Mouse (Mus musculus): ENCODE measurements at regions not wholly inside any gene's neighbourhood (a gene's known extent, or its start where the extent isn't known, plus 50 kb on each side); places are given as distances from the start of the nearest gene placed in this dataset.

DNA sequence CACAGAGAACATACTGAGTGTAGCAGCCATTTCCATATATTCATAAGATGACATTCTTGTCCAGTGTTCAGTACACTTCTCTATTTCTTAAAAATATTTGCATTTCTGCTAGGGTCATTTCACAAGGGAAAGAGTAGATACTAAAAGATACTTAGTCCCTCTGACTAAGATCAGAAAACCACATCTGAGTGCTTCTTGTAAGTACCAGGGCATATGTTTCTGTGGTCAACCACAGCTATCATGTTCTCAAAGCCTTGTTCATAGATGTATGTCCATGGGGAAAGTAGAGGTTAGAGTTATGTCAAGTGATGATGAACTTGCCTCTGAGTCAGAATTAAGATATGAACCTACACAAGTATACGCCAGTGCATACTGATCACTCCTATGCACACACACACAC is 279.2 kb upstream of the Clnk start:
- no peak for TF ChIP-seq CTCF (IDR thresholded peaks at IDR 0.05; ENCODE audit: extremely low read depth, insufficient read depth, low read length)
- TF ChIP-seq POLR2A (IDR thresholded peaks at IDR 0.05; ENCODE audit: extremely low read depth, insufficient read depth, low read length): no peak

All from cortical plate, adult 2 months (tissue).